Mouse (Mus musculus): Measurements from ENCODE around the gene Mlph. TPM values are rescaled to one million over a fixed set of nuclear protein-coding genes. Genes with fewer than 3 reads are reported as not detected.

Gene Mlph
- 0.24 TPM for polyA plus RNA-seq (2014; fragmentation: Illumina TruSeq; extraction: RNeasy Lipid Tissue Mini Kit (QIAGEN cat#74804); ENCODE audit: low read depth, low replicate concordance)

DNA sequence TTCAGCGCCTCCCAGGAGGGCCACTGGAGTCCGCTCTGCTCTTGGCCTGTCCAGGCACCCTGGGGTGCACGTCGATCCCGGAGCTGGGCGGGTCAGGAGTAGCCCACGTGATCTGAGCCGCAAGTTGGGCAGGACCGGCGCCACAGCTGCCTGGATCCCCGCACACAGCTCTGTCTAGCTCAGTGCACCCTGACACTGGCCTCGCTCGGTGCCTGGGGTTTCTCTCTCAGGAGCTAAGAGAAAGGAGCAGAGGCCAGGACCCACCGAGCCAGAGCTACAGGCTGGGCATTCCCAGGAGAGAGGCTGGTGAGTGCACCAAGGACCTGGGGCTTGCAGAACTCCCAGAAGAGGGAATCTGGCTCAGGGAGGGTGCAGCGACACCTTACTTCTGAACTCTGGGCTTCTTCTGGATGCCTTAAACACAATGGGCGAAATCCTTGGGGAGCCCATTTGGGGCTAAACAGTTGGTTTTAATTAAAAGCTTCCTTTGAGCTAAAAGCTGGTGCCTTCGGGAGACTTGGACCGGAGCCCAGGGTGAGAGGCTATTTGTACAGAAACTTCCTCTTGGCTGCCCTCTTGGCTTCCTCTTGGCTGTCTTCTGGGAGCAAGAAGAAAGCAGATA is at the start of gene Mlph:
TSS of gene Mlph (plus strand) at position 138 of the 622 bp plus-strand sequence.

DNA sequence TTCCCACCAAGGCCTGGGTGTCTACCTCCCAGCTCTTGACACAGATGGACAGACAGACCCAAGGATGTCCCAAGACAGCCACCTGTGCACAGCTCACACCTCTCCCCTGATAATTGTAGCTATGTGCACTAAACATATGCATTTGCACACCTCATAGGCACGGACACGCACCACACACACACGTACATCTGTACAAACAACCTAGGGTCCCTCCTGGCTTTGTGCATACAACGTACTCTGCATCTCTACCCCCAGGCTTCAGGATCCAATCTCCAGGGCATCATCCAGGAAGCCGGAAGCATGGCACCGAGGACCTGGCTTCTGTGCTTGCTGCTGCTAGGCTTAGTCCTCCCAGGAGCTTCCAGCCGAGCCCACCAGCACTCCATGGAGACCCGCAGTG is 37.9 kb downstream of the Mlph start, which contains the start of gene Prlh:
TSS of gene Prlh (plus strand) at position 301 of the 400 bp plus-strand sequence.

DNA sequence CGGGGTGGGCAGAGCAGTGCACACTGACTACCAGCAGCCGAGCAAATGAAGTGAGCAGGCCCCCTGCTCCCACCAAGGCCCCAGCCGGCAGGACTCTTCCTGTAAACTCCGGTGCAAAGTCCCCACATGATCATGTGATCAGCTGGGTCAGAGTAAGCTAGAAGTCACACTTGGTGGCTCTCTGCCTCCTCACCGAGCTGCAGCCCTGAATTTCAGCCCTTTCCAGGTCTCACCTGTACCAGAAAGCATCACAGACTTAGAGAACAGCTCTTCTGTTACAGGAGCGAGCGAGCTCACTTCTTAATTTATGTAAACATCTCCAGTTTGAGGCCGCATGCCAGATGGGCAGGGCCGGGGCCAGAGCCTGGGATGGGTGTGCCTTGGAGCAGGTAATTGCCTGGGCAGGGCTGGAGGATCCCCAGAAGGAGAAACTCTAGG is 54.5 kb downstream of the Mlph start, which contains the start of gene Rab17:
TSS of gene Rab17 (minus strand) at position 315 of the 438 bp plus-strand sequence.

DNA sequence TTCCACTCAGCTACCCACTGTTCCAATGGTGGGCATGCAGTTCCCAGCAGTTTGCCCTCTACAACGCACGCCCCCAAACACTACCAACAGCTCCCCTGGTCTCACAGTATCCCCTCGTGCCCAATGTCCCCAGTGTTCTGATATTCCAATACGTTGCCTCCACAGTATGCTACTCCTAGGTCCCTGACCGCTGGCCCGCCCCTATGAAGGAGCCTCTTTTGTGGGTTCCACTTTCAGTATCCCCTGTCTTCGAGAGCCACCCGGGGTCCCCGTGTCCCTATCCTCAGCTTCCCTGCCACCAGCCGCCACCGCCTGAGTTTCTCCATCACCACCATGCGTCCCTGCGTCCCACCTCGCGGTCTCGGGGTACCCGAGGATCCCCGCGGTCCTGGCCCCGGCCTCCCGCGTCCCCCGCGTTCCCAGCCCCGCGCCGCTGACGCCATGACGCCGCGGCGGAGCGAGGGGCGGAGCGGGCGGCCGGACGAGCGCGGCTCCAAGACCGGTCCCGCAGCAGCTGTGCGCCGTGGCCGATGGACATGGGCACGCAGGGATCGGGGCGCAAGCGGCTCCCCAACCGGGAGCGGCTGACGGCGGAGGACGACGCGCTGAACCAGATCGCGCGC is 83.5 kb downstream of the Mlph start, which contains the start of gene Lrrfip1:
TSS of gene Lrrfip1 (plus strand) at position 470 of the 623 bp plus-strand sequence.

Other genes with a start within 250 kb of the Mlph start
- 5.7 TPM for gene Col6a3, start 71.1 kb upstream of the Mlph start, polyA plus RNA-seq (2014; fragmentation: Illumina TruSeq; extraction: RNeasy Lipid Tissue Mini Kit (QIAGEN cat#74804); ENCODE audit: low read depth, low replicate concordance)
- gene Prlh, start 38.0 kb downstream of the Mlph start, polyA plus RNA-seq (2014; fragmentation: Illumina TruSeq; extraction: RNeasy Lipid Tissue Mini Kit (QIAGEN cat#74804); ENCODE audit: low read depth, low replicate concordance), result not detected
- gene Rab17, start 54.6 kb downstream of the Mlph start, polyA plus RNA-seq (2014; fragmentation: Illumina TruSeq; extraction: RNeasy Lipid Tissue Mini Kit (QIAGEN cat#74804); ENCODE audit: low read depth, low replicate concordance), result not detected
- gene Lrrfip1, start 83.7 kb downstream of the Mlph start, polyA plus RNA-seq (2014; fragmentation: Illumina TruSeq; extraction: RNeasy Lipid Tissue Mini Kit (QIAGEN cat#74804); ENCODE audit: low read depth, low replicate concordance), result 1.1 TPM
- gene Rbm44, start 230.0 kb downstream of the Mlph start, polyA plus RNA-seq (2014; fragmentation: Illumina TruSeq; extraction: RNeasy Lipid Tissue Mini Kit (QIAGEN cat#74804); ENCODE audit: low read depth, low replicate concordance), result 167 TPM

All from testis, adult 10 weeks (tissue).